Mouse (Mus musculus) neural tube, embryonic 12.5 days (tissue): ENCODE data around the gene Pea15a. TPM values are rescaled to one million over a fixed set of nuclear protein-coding genes. Genes with fewer than 3 reads are reported as not detected.
A peak's percentile ranks its signal among the peaks of the same experiment; 100 is the strongest.

Experiments used
- ATAC-seq: fragments of 200-750 bp; cut with Nextera tagmentation; 2 replicates; pipeline ENCODE4 v1.8.0; 2017; ENCODE audit warnings: low read depth, mild to moderate bottlenecking, moderate TSS enrichment, moderate library complexity; ENCODE audit not compliant: low FRiP score
- H3K27ac ChIP-seq: fragments of 300-500 bp; sonication (generic); 2 replicates; pipeline ENCODE4 v1.5.1; 2016
- H3K27me3 ChIP-seq: fragments of 300-500 bp; sonication (generic); replicated peaks from 2 replicates; pipeline ENCODE4 v1.6.1; 2016; ENCODE audit warnings: mild to moderate bottlenecking
- H3K36me3 ChIP-seq: fragments of 300-500 bp; sonication (generic); 2 replicates; pipeline ENCODE4 v1.6.1; 2016; ENCODE audit warnings: mild to moderate bottlenecking
- H3K4me1 ChIP-seq: fragments of 300-500 bp; sonication (generic); 2 replicates; pipeline ENCODE4 v1.6.1; 2016
- H3K4me2 ChIP-seq: fragments of 300-500 bp; sonication (generic); replicated peaks from 2 replicates; pipeline ENCODE4 v1.6.1; 2016; ENCODE audit warnings: mild to moderate bottlenecking
- H3K4me3 ChIP-seq: fragments of 300-500 bp; sonication (generic); 2 replicates; pipeline ENCODE4 v1.5.1; 2016
- H3K9ac ChIP-seq: fragments of 300-500 bp; sonication (generic); 2 replicates; pipeline ENCODE4 v1.6.1; 2016; ENCODE audit warnings: mild to moderate bottlenecking
- H3K9me3 ChIP-seq: fragments of 300-500 bp; sonication (generic); 2 replicates; pipeline ENCODE4 v1.6.1; 2016; ENCODE audit warnings: mild to moderate bottlenecking
- WGBS: fragments of 180-500 bp; shearing (Covaris S2); methylation state at CpG from one replicate; pipeline ENCODE4 v1.1.7; 2016; 5-methylcytosine and 5-hydroxymethylcytosine counted together
- polyA plus RNA-seq: library from polyadenylated mRNA; unstranded; fragments of >200 nt; fragmentation: Nextera tagmentation; extraction: Ambion mirVana; gene quantifications from 2 replicates; pipeline ENCODE4 v1.2.1, GENCODE M21; 2016

Gene Pea15a
- polyA plus RNA-seq, 1 experiment from 2014 or later: 305 TPM

DNA sequence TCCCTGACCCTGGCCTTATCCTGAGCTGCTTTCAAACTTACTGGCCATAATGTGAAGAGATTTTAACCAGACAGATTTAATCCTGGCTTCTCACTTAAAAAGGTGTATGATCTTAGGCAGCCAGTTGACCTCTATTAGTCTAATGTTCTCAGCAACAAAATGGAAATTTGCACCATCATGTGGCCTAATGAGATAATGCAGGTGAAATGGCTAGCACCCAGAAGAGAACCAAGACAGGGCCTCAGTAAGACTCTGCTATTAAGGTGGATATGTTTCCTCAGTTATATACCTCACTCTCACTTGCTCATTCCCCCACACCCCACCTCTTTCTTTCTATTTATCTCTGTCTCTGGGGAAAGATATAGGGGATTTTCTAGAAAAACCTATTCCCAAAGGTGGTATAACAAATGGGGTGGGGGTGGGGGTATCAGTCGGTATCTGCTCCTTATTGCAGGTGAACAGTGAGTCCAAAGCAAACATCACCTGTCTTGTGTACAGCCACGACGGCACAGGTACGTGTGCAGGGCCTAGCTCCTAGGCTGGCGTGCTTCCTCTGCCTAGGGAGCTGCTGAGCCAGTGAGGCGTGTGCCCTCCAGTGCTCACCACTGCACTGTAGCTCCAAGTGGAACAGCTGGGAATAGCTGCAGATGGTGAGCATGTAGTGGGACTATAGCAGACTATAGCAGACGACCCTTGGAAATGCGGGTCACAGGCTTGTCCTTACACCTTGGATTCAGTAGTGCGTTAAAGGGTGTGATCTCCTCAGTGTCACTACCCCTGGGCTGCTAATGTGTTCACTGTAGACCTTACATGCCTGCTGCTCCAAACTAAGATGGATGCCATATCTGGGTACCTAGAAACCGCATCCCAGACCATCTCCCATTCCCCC lies 20.0 kb downstream of the Pea15a start:
- Histone ChIP-seq H3K27me3 (no peaks in the 10 kb centered on the region), H3K9me3 (no peaks in the 10 kb centered on the region), H3K4me2 (no peak overlapping the region), H3K9ac (no peak overlapping the region), H3K4me1 (no peaks in the 10 kb centered on the region), H3K36me3 (peaks cover 62% of the 10 kb centered on the region), H3K27ac (no peak overlapping the region), H3K4me3 (no peak overlapping the region)
- ATAC-seq: 0 out of 2 replicates have a peak, but pooled peaks have one; percentile 13
- 94% methylated on average over 10 of the region's 10 CpGs for WGBS

DNA sequence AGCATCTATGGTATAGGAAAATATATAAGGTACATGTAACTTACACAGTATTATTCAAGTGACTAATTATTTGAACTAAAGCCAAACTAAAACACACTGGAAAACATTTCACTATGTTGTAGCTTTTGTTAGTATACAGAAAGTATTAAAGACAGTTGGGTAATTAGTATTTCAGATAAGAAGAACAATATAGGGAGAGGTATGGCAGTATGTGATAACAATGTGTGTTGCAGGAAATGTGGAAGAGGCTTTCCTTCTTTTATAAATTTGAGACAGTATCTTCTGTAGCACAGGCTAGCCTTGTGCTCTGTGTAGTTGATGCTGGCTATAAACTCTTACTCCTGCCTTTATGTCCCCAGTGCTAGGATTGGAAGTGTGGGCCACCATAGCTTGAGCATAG lies 22.7 kb downstream of the Pea15a start:
- H3K27ac ChIP-seq: no peak overlapping the region
- H3K4me3 ChIP-seq: no peak overlapping the region
- H3K36me3 ChIP-seq: peaks cover 43% of the 10 kb centered on the region
- H3K4me1 ChIP-seq: no peaks in the 10 kb centered on the region
- no peaks in the 10 kb centered on the region for H3K27me3 ChIP-seq
- no peak overlapping the region for H3K9ac ChIP-seq
- H3K4me2 ChIP-seq: no peak overlapping the region
- H3K9me3 ChIP-seq: no peaks in the 10 kb centered on the region
- ATAC-seq: no peak

DNA sequence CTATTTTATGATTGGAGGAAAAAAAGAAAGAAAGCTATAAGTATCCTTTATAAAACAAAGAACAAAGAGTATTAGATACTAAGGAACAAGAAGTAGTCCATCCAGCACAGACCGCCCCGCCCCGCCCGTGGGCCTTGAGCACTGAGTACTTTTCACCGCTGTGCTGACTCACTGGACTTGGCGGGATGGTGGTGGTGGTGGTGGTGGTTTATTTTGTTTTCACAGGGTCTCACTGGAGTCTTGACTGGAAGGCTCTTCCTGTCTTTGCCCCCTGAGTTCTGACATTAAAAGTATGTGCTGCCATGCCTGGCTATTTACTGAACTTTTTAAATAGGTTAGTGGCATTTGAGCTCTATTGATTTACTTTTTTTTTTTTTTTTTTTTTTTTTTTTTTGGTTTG lies 23.5 kb downstream of the Pea15a start:
- no peak overlapping the region for H3K4me2 ChIP-seq
- H3K4me1 ChIP-seq: no peaks in the 10 kb centered on the region
- no peaks in the 10 kb centered on the region for H3K9me3 ChIP-seq
- peaks cover 47% of the 10 kb centered on the region for H3K36me3 ChIP-seq
- WGBS: 96% methylated on average over 6 of the region's 6 CpGs
- no peak overlapping the region for H3K27ac ChIP-seq
- H3K27me3 ChIP-seq: no peaks in the 10 kb centered on the region
- H3K4me3 ChIP-seq: no peak overlapping the region
- H3K9ac ChIP-seq: no peak overlapping the region
- no peak for ATAC-seq

DNA sequence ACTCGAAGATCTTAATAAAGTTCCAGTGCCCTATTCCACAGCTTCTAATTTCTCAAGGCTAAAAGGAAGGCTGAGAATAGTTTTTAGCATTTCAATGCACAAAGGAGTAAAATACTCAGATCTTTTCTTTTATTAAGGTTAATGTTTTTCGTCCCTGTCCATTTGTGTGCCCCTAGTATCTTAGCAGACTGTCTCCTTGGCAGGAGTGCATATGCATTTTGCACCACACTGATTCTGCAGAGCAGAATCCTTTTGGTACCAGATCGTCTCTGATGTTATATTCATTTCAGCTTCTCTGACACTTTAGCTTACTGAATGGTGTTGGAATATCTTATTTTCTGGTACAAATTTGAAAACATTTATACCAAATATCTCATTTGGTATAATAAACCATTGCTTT lies 24.8 kb downstream of the Pea15a start:
- Histone ChIP-seq H3K9ac (no peak overlapping the region), H3K4me2 (no peak overlapping the region), H3K4me1 (no peaks in the 10 kb centered on the region), H3K36me3 (peaks cover 42% of the 10 kb centered on the region), H3K4me3 (no peak overlapping the region), H3K27ac (no peak overlapping the region), H3K27me3 (no peaks in the 10 kb centered on the region), H3K9me3 (no peaks in the 10 kb centered on the region)
- no peak for ATAC-seq
- WGBS: 95% methylated on average over 3 of the region's 3 CpGs

DNA sequence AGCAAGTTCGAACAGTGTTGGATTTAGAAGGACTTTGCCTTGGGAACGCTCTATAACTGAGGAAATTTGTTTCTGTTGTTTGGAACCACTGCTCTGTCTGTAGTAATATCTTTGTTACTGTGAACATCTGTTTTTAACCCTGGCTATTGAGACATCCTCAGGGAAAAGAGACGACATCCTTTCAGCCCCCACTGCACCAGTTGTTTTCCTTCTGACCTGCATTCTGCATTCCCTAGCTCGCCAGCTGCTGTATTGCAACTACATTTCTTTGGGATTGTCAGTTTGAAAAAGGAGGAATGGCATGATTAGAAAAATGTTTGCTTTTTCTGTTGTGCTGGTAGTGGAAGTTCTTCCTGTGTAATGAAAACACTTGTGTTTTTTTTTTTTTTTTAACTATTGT lies 25.7 kb downstream of the Pea15a start:
- Histone ChIP-seq H3K4me2 (no peak overlapping the region), H3K4me1 (no peaks in the 10 kb centered on the region), H3K9ac (no peak overlapping the region), H3K36me3 (peaks cover 37% of the 10 kb centered on the region), H3K27ac (no peak overlapping the region), H3K4me3 (no peak overlapping the region), H3K27me3 (no peaks in the 10 kb centered on the region), H3K9me3 (no peaks in the 10 kb centered on the region)
- WGBS: 73% methylated on average over 4 of the region's 4 CpGs
- ATAC-seq: no peak

DNA sequence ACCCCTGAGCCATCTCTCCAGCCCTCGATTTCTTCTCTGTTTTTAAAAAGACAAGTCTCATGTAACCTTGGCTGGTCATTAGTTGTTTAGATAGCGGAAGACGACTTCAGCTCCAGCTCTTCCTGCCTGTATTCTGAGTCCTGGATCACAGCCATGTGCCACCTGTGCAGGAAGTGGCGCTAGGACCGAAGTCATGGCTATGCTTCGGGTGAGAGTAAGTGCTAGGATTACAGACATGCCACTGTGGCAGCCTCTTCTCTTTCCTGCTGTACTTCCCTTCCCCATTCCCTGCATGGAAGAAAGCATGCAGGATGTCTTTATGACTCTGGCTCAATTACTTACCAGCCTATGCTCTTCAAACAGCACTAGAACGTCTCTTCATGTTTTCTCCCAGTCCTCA lies 27.5 kb downstream of the Pea15a start:
- Histone ChIP-seq H3K9ac (no peak overlapping the region), H3K27me3 (no peaks in the 10 kb centered on the region), H3K4me2 (no peak overlapping the region), H3K27ac (no peak overlapping the region), H3K9me3 (no peaks in the 10 kb centered on the region), H3K36me3 (peaks cover 49% of the 10 kb centered on the region), H3K4me3 (no peak overlapping the region), H3K4me1 (no peaks in the 10 kb centered on the region)
- WGBS: 82% methylated on average over 7 of the region's 7 CpGs
- ATAC-seq: no peak

DNA sequence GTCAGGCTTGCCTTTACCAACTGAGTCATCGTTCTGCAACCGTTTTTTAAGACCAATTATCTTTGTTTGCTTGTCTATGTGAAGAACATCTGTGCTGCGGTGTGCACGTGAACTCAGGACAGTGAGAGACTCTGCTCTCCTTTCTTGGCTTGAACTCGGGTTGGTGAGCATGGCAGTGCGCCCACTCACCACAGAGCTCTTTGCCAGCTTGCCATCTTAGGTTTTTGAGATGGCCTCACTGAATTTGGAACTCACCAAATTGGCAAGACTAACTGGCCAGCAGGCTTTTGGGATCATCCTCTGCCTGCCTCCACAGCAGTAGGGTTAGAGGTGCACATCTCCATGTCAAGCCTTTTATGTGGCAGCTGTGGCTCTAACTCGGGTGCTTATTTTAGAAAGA lies 28.8 kb downstream of the Pea15a start:
- peaks cover 59% of the 10 kb centered on the region for H3K36me3 ChIP-seq
- WGBS: 91% methylated on average over 7 of the region's 7 CpGs
- no peak for ATAC-seq

DNA sequence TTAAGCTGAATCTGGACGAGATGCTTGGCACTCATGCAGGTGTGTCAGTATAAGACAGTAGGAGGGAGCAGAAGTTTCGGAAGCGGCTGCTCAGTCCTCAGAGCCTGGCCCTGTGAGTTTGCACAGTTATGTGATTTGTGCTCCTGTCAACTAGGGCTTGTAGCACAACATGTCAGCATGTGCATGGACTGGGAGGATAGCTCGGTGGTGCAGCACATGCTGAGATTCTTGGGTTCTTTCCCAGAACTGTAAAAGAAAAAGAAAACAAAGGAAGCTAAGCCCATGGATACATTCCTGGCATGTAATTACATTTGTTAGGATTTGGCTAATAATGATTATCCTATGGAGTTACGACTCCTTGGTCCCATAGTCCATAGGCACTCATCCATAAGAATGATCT lies 33.4 kb downstream of the Pea15a start:
- no peak overlapping the region for H3K9ac ChIP-seq
- H3K27ac ChIP-seq: no peak overlapping the region
- no peak overlapping the region for H3K4me2 ChIP-seq
- no peak overlapping the region for H3K4me3 ChIP-seq
- H3K36me3 ChIP-seq: peaks cover 86% of the 10 kb centered on the region
- H3K4me1 ChIP-seq: no peaks in the 10 kb centered on the region
- ATAC-seq: no peak
- 83% methylated on average over 5 of the region's 5 CpGs for WGBS
- H3K9me3 ChIP-seq: no peaks in the 10 kb centered on the region
- no peaks in the 10 kb centered on the region for H3K27me3 ChIP-seq

More for the DNA sequence above, 28.8 kb downstream of the Pea15a start:
- no peak overlapping the region for H3K4me2 ChIP-seq
- H3K9me3 ChIP-seq: no peaks in the 10 kb centered on the region
- H3K4me1 ChIP-seq: no peaks in the 10 kb centered on the region
- no peak overlapping the region for H3K4me3 ChIP-seq
- H3K27ac ChIP-seq: no peak overlapping the region
- H3K9ac ChIP-seq: no peak overlapping the region
- H3K27me3 ChIP-seq: no peaks in the 10 kb centered on the region

DNA sequence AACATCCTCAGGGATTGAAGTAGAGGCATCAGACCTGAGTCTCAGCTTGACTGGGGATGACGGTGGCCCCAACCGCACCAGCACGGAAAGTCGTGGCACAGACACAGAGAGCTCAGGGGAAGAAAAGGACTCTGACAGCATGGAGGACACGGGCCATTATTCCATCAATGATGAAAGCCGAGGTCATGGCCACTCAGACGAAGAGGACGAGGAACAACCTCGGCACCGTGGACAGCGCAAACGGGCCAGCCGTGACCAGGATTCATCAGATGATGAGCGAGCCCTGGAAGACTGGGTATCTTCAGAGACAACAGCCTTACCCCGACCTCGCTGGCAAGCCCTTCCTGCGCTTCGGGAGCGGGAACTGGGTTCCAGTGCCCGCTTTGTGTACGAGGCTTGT lies 34.2 kb downstream of the Pea15a start:
- H3K36me3 ChIP-seq: peaks cover 85% of the 10 kb centered on the region
- no peak overlapping the region for H3K27ac ChIP-seq
- H3K4me3 ChIP-seq: no peak overlapping the region
- ATAC-seq: no peak
- no peaks in the 10 kb centered on the region for H3K4me1 ChIP-seq
- no peaks in the 10 kb centered on the region for H3K9me3 ChIP-seq
- no peak overlapping the region for H3K9ac ChIP-seq
- no peak overlapping the region for H3K4me2 ChIP-seq
- H3K27me3 ChIP-seq: no peaks in the 10 kb centered on the region
- 86% methylated on average over 21 of the region's 21 CpGs for WGBS

DNA sequence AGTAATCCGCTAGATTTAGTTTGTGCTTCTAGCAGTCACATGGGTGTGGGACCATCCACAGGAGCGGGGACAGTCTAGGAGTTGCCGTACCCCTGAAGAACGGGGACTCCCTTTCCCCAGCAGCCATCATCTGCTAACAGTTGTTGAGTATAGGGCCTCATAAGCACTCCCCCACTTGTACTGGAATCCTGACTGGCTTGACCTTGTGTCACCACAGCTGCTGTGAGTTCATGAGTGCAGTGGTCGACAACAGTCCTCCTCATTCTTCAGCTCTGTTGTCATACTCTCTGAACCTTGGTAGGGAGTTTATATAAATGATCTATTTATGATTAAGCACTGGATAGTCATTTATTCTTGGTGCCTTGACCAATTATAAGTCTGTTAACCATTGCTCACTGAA lies 36.8 kb downstream of the Pea15a start:
- 95% methylated on average over 5 of the region's 5 CpGs for WGBS
- Histone ChIP-seq H3K36me3 (peaks cover 90% of the 10 kb centered on the region), H3K9ac (no peak overlapping the region)

DNA sequence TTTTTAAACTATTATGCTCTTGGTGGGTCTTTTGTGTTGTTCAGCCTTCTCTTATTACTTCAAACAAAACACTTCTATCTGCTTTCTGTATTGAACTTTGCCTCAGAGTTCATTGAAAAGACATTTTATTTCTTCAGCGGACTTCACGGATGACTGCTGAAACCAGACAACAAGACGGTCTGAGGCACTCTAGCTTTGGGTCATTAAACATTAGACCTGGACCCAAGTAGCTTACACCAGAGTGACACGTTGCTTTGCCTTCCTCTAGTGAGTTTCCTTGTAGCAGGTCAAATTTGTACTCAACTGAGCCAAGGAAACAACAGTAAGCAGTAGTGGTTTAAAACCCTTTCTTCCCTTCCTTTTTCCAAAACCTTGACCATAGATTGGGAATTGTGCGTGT lies 38.7 kb downstream of the Pea15a start:
- WGBS: 64% methylated on average over 5 of the region's 5 CpGs
- no peak for ATAC-seq
- no peak overlapping the region for H3K4me3 ChIP-seq
- H3K36me3 ChIP-seq: peaks cover 71% of the 10 kb centered on the region
- no peak overlapping the region for H3K9ac ChIP-seq
- no peaks in the 10 kb centered on the region for H3K9me3 ChIP-seq
- no peak overlapping the region for H3K27ac ChIP-seq
- no peaks in the 10 kb centered on the region; the same call in 1 of the 2 replicates for H3K4me1 ChIP-seq
- no peaks in the 10 kb centered on the region for H3K27me3 ChIP-seq
- no peak overlapping the region for H3K4me2 ChIP-seq

More for the DNA sequence above, 36.8 kb downstream of the Pea15a start:
- Histone ChIP-seq H3K4me1 (no peaks in the 10 kb centered on the region), H3K4me2 (no peak overlapping the region), H3K27ac (no peak overlapping the region), H3K27me3 (no peaks in the 10 kb centered on the region), H3K4me3 (no peak overlapping the region), H3K9me3 (no peaks in the 10 kb centered on the region)
- no peak for ATAC-seq

DNA sequence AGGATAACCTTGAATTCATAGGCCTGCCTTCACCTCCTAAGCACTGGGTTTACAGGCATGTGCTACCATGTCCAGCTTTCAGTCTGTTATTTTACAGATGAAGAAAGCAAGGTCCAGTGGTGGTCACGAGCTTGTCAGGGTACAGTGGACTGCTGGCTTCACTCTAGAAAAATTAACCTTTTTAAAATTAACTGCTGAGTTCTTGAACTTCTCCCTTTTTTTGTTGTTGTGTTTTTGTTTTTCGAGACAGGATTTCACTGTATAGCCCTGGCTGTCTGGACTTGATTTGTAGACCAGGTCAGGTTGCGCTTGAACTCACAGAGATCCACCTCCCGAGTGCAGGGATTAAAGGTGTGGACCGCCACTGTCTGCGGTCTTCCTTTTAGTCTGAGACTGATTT lies 43.6 kb downstream of the Pea15a start:
- H3K27ac ChIP-seq: no peak overlapping the region

DNA sequence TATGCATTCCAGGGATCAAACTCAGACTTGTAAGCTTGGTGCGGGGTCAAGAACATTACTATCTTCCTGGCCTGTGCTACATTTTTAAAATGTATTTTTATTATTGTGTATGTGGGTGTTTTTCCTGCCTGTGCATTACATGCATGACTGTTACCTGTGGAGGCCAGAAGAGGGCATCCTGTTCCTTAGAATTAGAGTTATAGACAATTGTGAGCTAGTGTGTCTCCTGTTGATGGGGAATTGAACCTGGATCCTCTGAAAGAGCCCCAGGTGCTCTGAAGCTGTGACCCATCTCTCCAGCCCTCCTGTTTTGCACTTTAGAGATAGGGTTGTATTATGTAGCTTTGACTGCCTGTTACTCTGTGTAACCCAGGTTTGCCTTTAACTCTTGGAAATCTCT lies 44.6 kb downstream of the Pea15a start:
- WGBS: 95% methylated on average over 1 of the region's 1 CpGs
- no peaks in the 10 kb centered on the region for H3K27me3 ChIP-seq
- no peak overlapping the region for H3K4me2 ChIP-seq
- H3K4me1 ChIP-seq: no peaks in the 10 kb centered on the region; the same call in 1 of the 2 replicates
- H3K4me3 ChIP-seq: no peak overlapping the region
- H3K9ac ChIP-seq: no peak overlapping the region
- peaks cover 18% of the 10 kb centered on the region for H3K36me3 ChIP-seq
- H3K9me3 ChIP-seq: no peaks in the 10 kb centered on the region
- no peak for ATAC-seq
- no peak overlapping the region for H3K27ac ChIP-seq

More for the DNA sequence above, 43.6 kb downstream of the Pea15a start:
- Histone ChIP-seq H3K4me3 (no peak overlapping the region), H3K36me3 (peaks cover 27% of the 10 kb centered on the region), H3K4me2 (no peak overlapping the region), H3K9me3 (no peaks in the 10 kb centered on the region), H3K4me1 (no peaks in the 10 kb centered on the region; the same call in 1 of the 2 replicates), H3K27me3 (no peaks in the 10 kb centered on the region), H3K9ac (no peak overlapping the region)
- WGBS: 85% methylated on average over 6 of the region's 6 CpGs
- ATAC-seq: no peak
